Mouse (Mus musculus) spleen, adult 10 weeks (tissue): Measurements from ENCODE around the gene Phrf1. TPM values are rescaled to one million over a fixed set of nuclear protein-coding genes. Genes with fewer than 3 reads are reported as not detected.

Source experiments
- polyA plus RNA-seq: library from polyadenylated mRNA; stranded (reverse); fragments of 350-450 nt; fragmentation: Illumina TruSeq; extraction: RNeasy Lipid Tissue Mini Kit (QIAGEN cat#74804); gene quantifications from one replicate; pipeline ENCODE4 v1.2.3, GENCODE M21; 2015; ENCODE audit warnings: low replicate concordance; ENCODE audit not compliant: insufficient read depth

Phrf1 gene
- 70.7 TPM for polyA plus RNA-seq

DNA sequence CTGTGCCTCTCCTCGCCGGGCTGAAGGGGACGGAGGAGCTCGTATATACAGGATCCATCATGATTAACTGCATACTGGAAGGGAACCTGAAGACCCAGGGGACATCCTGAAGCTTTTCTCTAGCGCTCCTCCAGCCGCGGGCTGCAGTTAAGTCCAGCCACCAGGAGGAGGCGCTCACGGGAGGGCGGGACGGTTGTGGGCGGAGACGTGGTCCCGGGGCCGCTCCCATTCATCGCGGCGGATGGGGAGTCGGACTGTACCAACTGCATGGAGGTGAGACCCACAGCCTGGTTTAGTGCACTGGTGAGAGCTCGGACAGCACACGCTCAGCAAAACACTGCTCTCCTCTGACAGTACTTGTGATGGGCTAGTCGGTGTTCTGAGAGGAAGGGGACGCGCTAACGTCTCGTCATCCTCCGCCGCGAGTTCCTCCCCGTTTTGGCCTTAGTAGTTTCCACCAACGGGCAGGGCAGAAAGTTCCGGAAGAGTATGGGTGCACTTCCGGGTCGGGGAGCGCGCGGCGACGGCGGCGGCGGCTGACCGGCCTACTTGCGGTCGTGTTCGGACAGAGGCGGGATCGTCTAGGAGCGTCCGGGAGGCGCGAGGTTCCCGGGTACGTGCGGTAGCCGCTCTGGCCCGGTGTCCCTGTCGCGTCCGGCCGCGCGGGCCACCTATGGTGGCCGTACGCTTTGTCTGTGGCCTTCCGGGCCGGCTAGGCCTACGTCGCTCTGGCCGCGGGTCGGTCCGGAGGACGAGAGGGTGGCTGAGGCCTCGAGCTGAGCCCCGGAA, at the start of gene Phrf1:
Phrf1 (plus strand) TSS at position 506 of the 789 bp plus-strand sequence.

GRCm38 (mm10) chr7:141193948-141194347, 34.6 kb upstream of the Phrf1 start, which contains the start of the genes Hras and Lrrc56:
Hras (minus strand) TSS chr7:141194005.
Lrrc56 (plus strand) TSS chr7:141194157.

GRCm38 (mm10) chr7:141213605-141214235, 14.9 kb upstream of the Phrf1 start, which contains the start of gene Lmntd2:
Lmntd2 (minus strand) TSS chr7:141214080.

DNA sequence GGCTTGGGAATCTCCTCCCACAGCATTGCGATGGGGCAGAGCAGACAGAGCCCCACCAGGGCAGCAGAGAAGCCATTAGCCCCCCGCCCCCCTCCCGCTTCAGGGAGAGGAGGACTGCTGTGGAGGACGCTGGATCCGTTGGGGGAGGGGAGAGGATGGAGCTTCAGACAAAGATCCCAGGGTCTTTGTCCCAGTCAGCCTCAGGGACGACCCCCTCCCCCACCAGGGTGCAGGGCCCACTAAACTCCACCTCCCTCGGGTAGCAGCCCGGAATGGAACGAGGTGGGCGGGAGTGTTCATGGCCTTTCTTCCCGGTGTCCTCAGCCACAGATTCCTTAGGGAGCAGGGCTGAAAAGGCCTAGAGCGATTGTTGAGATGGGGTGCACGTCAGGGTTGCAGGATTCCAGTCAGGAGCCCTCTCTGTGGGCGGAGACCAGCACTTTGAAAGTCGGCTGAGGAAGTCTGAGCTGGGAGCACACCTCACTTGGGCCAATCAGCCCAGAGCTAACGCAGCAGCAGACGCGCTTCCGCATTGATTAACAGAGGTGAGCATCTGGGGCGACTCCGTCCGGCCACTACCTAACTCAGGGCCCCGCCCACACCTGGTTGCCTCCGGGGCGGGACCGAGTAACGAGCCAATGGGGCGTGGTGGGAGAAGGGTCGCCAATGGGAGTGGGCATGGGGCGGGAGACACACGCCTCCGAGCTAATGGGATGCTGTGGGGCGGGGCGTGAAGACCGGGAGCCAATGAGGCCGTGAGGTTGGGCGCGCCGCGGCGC, 13.3 kb upstream of the Phrf1 start, which contains the start of gene Rassf7:
Rassf7 (plus strand) TSS at position 760 of the 779 bp plus-strand sequence.

DNA sequence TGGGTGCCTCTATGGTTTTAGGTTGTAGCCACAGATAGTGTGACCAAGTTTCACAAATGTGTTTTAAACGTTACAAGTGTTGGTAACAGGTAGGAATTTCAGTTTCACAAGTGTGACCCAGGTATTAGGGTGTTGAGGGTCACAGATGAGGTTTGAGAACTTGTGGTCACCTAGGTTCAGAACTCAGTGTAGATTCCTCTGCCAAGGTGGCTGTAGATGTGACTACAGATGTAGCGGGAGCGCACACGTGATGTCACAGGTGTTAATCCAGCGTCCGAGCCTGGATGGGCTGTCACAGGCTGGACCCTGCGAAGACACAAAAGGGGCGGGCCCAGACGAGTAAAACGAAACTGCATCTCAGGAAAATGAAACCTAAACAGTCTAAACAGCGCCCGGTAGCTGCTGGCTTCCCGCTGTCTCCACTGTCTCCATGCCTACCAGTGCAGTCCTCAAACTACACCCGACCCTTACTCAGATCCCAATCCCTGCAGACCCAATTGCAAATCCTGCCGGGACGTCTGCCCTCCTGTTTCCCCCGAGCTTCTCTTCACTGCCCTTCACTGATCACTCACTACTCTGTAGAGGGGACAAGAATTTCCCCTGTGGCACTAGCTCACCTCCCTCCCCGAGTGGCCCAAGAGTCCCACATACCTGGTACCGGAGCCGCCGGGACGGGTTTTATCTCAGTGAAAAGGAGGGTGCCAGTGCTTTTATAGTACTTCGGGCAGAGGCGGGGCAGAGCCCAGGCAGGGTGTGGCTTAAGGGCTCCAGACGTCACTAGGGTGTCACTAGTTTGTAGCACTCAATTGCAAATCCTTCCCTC, 37.4 kb downstream of the Phrf1 start, which contains the start of gene Irf7:
Irf7 (minus strand) TSS at position 743 of the 823 bp plus-strand sequence.

DNA sequence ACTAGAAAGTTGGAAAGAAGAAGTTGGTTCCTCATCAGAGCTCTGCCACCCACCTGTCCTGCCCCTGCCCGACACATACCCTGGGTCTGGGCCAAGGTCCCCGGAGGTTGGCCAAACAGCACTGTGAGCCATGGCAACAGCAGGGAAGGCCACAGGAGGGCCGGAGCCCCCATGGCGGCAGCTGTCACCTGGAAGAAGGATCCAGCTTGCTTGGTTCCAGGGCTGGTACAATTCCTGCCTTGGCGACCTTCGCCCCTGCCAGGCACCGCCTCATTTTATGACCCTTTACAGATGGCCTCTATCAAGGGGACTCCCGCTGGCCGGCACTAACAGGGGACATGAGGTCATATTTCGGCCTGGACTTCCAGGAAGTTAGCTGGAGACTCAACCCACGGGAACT, 48.0 kb downstream of the Phrf1 start, which contains the start of gene Cdhr5:
Cdhr5 (minus strand) TSS at position 241 of the 400 bp plus-strand sequence.

GRCm38 (mm10) chr7:141278766-141279590, 50.4 kb downstream of the Phrf1 start, which contains the start of gene Sct:
Sct (minus strand) TSS chr7:141279133.

GRCm38 (mm10) chr7:141291921-141292582, 63.5 kb downstream of the Phrf1 start, which contains the start of gene Drd4:
Drd4 (plus strand) TSS chr7:141292006.

Other genes with a start within 250 kb of the Phrf1 start
- 262 TPM for gene Ifitm3, start 218.0 kb upstream of the Phrf1 start, polyA plus RNA-seq
- 60.0 TPM for gene Ifitm6, start 210.9 kb upstream of the Phrf1 start, polyA plus RNA-seq
- gene Gm17387, start 199.7 kb upstream of the Phrf1 start, polyA plus RNA-seq, result not detected
- 0.21 TPM for gene B4galnt4, start 167.7 kb upstream of the Phrf1 start, polyA plus RNA-seq
- gene Pkp3, start 150.6 kb upstream of the Phrf1 start, polyA plus RNA-seq, result 14.6 TPM
- 22.3 TPM for gene Sigirr, start 128.2 kb upstream of the Phrf1 start, polyA plus RNA-seq
- not detected for gene Ano9, start 111.0 kb upstream of the Phrf1 start, polyA plus RNA-seq
- 20.3 TPM for gene Ptdss2, start 106.4 kb upstream of the Phrf1 start, polyA plus RNA-seq
- gene Rnh1, start 55.9 kb upstream of the Phrf1 start, polyA plus RNA-seq, result 38.6 TPM
- 16.9 TPM for gene Hras, start 34.8 kb upstream of the Phrf1 start, polyA plus RNA-seq
- gene Lrrc56, start 34.6 kb upstream of the Phrf1 start, polyA plus RNA-seq, result 1.5 TPM
- 2.9 TPM for gene Lmntd2, start 14.7 kb upstream of the Phrf1 start, polyA plus RNA-seq
- gene Rassf7, start 12.9 kb upstream of the Phrf1 start, polyA plus RNA-seq, result 3.6 TPM
- gene Irf7, start 37.7 kb downstream of the Phrf1 start, polyA plus RNA-seq, result 74.7 TPM
- gene Cdhr5, start 48.0 kb downstream of the Phrf1 start, polyA plus RNA-seq, result 0.19 TPM
- gene Sct, start 50.3 kb downstream of the Phrf1 start, polyA plus RNA-seq, result not detected
- gene Drd4, start 63.2 kb downstream of the Phrf1 start, polyA plus RNA-seq, result not detected
- gene Deaf1, start 98.9 kb downstream of the Phrf1 start, polyA plus RNA-seq, result 23.2 TPM
- 56.8 TPM for gene Tmem80, start 99.0 kb downstream of the Phrf1 start, polyA plus RNA-seq
- gene Eps8l2, start 110.1 kb downstream of the Phrf1 start, polyA plus RNA-seq, result 0.76 TPM
- 140 TPM for gene Taldo1, start 163.4 kb downstream of the Phrf1 start, polyA plus RNA-seq
- gene Gatd1, start 185.4 kb downstream of the Phrf1 start, polyA plus RNA-seq, result 38.7 TPM
- gene Cend1, start 200.7 kb downstream of the Phrf1 start, polyA plus RNA-seq, result not detected
- gene Slc25a22, start 209.1 kb downstream of the Phrf1 start, polyA plus RNA-seq, result 10.7 TPM
- 4.4 TPM for gene Pidd1, start 215.2 kb downstream of the Phrf1 start, polyA plus RNA-seq
- 512 TPM for gene Rplp2, start 218.6 kb downstream of the Phrf1 start, polyA plus RNA-seq
- gene Pnpla2, start 226.4 kb downstream of the Phrf1 start, polyA plus RNA-seq, result 29.7 TPM
- gene Cracr2b, start 232.3 kb downstream of the Phrf1 start, polyA plus RNA-seq, result 4.5 TPM
- gene Cd151, start 238.6 kb downstream of the Phrf1 start, polyA plus RNA-seq, result 31.2 TPM
- gene Polr2l, start 246.3 kb downstream of the Phrf1 start, polyA plus RNA-seq, result 6.3 TPM
- 22.2 TPM for gene Tspan4, start 246.5 kb downstream of the Phrf1 start, polyA plus RNA-seq